Mouse (Mus musculus) lung, postnatal 14 days (tissue): ENCODE results near the gene Plgrkt.

Experiments used
- DNase-seq: peaks from one replicate; pipeline ENCODE4 v3.0.0; 2021

The Plgrkt gene

GRCm38 (mm10) chr19:29379839-29380603 is 12.8 kb upstream of the Plgrkt start:
- no peak for DNase-seq

DNA sequence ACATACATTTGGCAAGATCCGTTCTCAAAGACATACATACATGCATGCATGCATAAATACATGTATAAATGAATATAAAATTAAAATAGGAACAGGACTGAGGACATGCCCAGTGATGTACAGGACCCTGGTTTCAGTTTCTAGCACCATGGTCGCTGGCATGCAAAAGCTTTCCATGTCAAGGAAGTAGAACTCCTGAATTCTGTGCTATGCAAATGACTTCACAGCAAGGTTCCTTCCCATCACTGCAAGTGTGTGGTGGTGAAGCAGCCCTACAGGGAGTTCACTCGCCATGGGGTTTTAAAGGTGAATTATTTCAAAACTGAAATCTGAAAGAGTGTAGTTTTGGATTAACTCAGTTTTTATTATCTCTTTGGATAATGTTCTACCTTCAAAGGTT is 9.2 kb upstream of the Plgrkt start:
- no peak for DNase-seq

DNA sequence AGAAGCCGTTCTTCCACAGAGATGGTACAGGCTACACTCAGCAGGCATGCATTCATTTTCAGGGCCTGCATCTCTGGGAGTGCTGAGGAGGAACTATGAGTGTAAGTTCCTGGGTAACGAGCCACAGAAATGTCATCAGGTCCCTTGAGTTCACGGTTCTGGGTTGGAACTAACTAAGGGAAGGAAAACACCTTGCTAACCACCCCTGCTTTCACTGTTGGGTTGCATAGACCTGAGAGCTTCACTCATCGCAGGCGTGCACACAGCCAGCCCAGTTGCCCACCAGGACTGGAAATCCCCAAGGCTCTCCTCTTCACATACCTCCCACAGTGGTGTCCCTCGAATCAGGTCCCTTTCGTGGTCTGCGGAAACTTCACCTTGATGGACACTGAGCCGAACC is 7.8 kb upstream of the Plgrkt start:
- DNase-seq = no peak

DNA sequence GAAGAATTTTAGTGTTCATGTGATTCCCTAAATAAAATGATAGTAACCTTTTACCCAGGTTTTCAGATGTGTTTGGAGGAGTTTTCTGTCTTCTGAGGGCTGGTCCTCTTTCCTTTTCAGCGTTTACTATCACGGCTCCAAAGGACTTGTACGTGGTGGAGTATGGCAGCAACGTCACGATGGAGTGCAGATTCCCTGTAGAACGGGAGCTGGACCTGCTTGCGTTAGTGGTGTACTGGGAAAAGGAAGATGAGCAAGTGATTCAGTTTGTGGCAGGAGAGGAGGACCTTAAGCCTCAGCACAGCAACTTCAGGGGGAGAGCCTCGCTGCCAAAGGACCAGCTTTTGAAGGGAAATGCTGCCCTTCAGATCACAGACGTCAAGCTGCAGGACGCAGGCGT is 6.2 kb upstream of the Plgrkt start:
- no peak for DNase-seq

- no peak for DNase-seq
Measured at GRCm38 (mm10) chr19:29372621-29373020, 5.4 kb upstream of the Plgrkt start.

- no peak for DNase-seq
Measured at GRCm38 (mm10) chr19:29372138-29372537, 4.9 kb upstream of the Plgrkt start.

DNA sequence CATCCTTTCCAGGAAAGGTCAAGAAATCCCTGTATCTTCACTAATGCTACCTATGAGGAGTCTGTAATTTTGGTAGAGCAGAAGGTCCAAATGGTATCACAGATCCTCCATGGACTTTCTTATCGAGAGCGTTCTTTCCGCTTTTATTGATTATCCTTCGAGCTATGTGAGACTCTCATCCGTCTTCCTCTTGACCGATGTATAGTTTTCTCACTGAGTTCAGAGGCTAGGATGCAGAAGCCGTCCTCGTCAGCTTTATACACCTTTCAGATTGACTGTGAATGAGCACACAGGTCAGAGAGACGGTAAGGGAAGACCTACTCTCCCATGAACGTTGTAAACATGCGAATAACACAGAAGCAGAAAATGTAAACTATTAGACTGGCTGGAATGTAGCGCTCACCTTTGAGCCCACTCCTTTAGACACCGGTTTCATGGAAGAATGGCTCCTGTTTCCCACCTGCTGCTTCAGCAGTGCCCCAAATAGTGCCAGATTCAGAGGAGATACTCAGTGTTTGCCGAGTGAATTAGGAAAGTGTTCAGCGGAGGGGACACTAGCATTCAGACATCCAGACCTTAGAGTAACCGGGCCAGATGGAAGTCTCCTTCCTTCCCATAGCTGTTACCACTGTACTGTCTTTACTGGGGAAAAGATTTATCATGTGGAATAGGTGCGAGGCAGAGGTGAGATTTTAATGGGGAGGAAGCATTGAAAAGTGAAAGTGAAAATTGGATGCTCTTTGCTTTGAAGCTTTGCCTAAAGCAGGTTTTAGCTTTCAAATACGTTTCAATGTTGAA is 4.3 kb upstream of the Plgrkt start:
- DNase-seq = no peak

GRCm38 (mm10) chr19:29370545-29371283 is 3.5 kb upstream of the Plgrkt start:
- DNase-seq = no peak

- no peak for DNase-seq
Measured at GRCm38 (mm10) chr19:29370112-29370511, 2.9 kb upstream of the Plgrkt start.

DNA sequence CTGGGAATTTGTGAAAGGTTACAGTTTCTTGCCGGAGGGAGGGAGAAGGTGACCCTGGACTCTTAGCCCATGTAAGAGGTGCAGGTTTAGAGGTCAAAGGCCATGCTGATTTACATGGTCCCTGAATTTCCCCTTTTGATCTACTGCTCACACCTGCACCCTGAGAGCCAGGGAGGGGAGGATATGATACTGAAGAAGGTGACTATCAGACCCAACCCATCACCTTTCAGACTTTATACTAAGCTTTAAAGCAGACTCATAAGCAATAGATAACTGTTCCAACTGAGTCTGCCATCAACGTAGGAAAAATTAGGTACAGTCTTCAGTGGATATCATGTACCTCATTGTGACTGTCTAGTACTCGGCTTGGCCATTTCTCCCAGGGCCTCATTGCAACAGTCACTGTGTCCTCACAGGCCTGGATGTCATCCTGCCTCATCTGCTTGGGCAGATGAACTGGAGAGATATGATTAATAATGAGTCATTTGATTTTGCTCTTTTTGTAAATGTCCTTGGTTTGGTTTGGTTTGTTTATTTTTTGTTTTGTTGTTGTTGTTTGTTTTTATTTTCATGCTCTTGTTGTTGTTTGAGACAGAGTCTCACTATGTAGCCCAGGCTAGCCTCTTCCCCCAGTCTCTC is 1.6 kb upstream of the Plgrkt start:
- no peak for DNase-seq

GRCm38 (mm10) chr19:29368041-29368440 is 851 bp upstream of the Plgrkt start:
- no peak for DNase-seq

GRCm38 (mm10) chr19:29366226-29366968 is 793 bp downstream of the Plgrkt start:
- DNase-seq = no peak

- no peak for DNase-seq
Measured at GRCm38 (mm10) chr19:29365105-29365504, 2.1 kb downstream of the Plgrkt start.

GRCm38 (mm10) chr19:29364076-29364475 is 3.1 kb downstream of the Plgrkt start:
- no peak for DNase-seq

GRCm38 (mm10) chr19:29363557-29363956 is 3.6 kb downstream of the Plgrkt start:
- DNase-seq = no peak

GRCm38 (mm10) chr19:29362173-29362930 is 4.8 kb downstream of the Plgrkt start:
- DNase-seq = no peak

DNA sequence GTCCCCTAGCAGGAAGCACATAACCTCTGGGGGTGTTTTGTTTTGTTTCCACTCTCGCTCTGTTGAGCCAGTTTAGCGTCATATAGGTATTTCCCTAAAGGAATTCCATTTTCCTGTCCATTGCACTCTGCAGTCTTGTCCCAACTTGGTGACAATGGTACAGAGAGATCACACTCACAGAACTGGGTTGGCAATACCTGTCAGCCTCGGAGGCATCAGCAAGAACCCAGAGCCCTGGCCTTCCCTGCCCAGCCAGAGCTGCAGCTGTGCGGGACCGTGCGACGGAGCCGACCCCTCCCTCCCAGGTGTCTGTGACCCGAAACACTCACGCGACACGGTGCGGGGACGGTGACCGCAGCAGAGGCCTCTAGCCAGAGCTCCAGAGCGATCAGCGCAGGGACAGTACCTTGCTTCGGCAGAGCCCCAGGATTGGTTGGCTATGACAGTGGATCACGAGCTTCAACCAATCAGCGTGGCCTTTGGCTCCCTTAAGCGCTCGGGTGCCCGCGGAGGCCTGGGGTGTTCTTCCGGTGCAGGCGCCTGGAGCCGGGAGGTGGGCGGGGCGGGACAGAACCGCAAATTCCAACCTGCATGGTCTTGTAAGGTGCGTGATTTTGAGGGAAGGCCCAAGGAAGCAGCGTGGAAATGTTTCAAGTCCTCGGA is 5.6 kb downstream of the Plgrkt start:
- DNase-seq = peak; percentile 88

DNA sequence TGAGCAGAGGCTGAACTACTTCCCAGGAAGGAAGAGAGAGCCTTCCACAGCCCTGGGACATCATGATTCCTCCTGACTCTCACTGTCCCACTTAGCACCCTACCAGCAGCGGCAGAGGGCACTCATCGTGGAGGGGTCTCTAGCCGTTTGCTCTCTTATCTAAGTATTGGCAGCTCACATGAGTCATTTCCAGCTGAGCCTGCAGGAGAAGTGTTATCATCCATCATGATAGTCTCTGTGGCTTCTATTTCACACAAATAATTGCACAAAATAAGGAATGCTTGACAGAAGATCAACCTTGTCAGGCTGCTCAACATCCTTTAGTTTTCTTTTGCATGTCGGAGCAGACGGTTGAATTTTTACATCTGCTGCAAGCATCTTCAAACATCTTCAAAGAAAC is 6.9 kb downstream of the Plgrkt start:
- no peak for DNase-seq

DNA sequence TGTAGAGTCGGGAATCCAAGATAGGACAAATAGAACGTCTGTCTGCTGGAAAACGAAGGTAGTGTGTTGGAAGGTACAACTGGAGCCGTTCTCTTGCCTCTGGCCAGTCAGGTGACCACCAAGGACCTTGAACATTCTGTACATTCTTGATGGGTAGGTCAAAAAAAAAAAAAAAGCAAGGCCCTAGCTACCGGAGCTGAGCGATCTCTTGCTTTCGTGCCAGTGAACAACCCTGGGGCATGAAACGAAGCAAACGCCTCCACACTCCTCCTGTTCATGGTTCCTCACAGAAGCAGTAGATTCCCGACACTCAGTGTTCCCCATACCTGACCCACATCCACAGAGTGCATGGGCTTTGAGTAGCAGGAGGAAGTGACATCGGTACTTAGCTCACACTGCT is 10.9 kb downstream of the Plgrkt start:
- no peak for DNase-seq

- peak; percentile 95 for DNase-seq
Measured at GRCm38 (mm10) chr19:29354895-29355877, 12.0 kb downstream of the Plgrkt start.
